Mouse (Mus musculus): ENCODE measurements around the gene Camta1.

GRCm38 (mm10) chr4:151853949-151854348 lies 7.7 kb downstream of the Camta1 start:
- TF ChIP-seq POLR2A (IDR thresholded peaks at IDR 0.05; ENCODE audit: low read depth, low read length), result no peak
- TF ChIP-seq CTCF (conservative IDR thresholded peaks at IDR 0.05; ENCODE audit: insufficient read depth, insufficient read length, low read depth, low read length), result peak; percentile 30; the same call in 1 of the 2 replicates
